Mouse (Mus musculus) G1E (cell line): ENCODE measurements at regions not wholly inside any gene's neighbourhood (a gene's known extent, or its start where the extent isn't known, plus 50 kb on each side); places are given as distances from the start of the nearest gene placed in this dataset.
A peak's percentile ranks its signal among the peaks of the same experiment; 100 is the strongest.

Experiments
- ATAC-seq: 2 replicates; pipeline ENCODE4 v1.8.0; 2016; ENCODE audit warnings: mild to moderate bottlenecking; ENCODE audit not compliant: insufficient number of reproducible peaks, poor library complexity, low FRiP score, severe bottlenecking; ENCODE audit errors: extremely low read depth
- DNase-seq: peaks from one replicate; pipeline ENCODE4 v3.0.0; 2012; ENCODE audit warnings: low spot score
- H3K27me3 ChIP-seq: 2 replicates; pipeline ENCODE4 v1.6.1; 2012; ENCODE audit warnings: mild to moderate bottlenecking, low read length, inconsistent platforms; ENCODE audit not compliant: insufficient read depth
- H3K36me3 ChIP-seq: replicated peaks from 2 replicates; pipeline ENCODE3; 2012; ENCODE audit warnings: mild to moderate bottlenecking, inconsistent platforms
- H3K4me1 ChIP-seq: 2 replicates; pipeline ENCODE4 v1.6.1; 2012; ENCODE audit warnings: low read depth, low read length, inconsistent platforms, mixed read lengths; ENCODE audit not compliant: insufficient read depth
- H3K4me3 ChIP-seq: 2 replicates; pipeline ENCODE4 v1.5.1; 2012; ENCODE audit warnings: low read depth, mild to moderate bottlenecking, inconsistent platforms, low read length, moderate library complexity, mixed read lengths
- H3K9me3 ChIP-seq: replicated peaks from 2 replicates; pipeline ENCODE4 v1.6.1; 2012; ENCODE audit warnings: inconsistent platforms
- CTCF ChIP-seq: IDR thresholded peaks from 2 replicates; pipeline ENCODE4 v1.5.1; 2012; ENCODE audit warnings: low read depth, low read length, inconsistent platforms, mixed read lengths
- GATA1 ChIP-seq: IDR thresholded peaks from 2 replicates; pipeline ENCODE4 v1.6.1; 2012; ENCODE audit warnings: borderline replicate concordance, low read length, inconsistent platforms, mixed read lengths
- GATA2 ChIP-seq: IDR thresholded peaks from 2 replicates; pipeline ENCODE4 v1.6.1; 2012; ENCODE audit warnings: low read depth, low read length, inconsistent platforms, borderline replicate concordance
- POLR2AphosphoS5 ChIP-seq: IDR thresholded peaks from 2 replicates; pipeline ENCODE4 v1.6.1; 2012; ENCODE audit warnings: low read depth, low read length, inconsistent platforms; ENCODE audit not compliant: insufficient replicate concordance
- TAL1 ChIP-seq: conservative IDR thresholded peaks from 2 replicates; pipeline ENCODE4 v1.6.1; 2012; ENCODE audit warnings: low read depth, low read length, inconsistent platforms, mixed read lengths

DNA sequence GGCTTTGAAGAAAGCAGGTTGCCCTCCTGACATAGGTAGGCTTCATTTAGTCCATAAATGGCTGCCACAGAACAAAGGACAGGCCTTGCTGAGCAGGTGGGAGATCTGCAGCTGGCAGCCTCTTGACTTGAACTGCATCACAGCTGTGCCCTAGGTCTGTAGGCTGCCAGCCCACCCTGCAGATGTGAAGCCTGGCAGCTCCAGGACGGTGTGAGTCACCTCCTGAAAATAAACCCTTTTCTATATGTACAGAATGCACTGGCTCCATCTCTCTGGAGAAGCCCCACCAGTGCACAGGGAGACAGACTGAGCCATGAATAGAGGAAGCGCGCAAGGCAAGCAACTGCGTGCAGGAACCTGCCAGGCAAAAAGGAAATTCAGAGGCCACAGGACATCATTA is 78.7 kb upstream of the Syt13 start:
- H3K9me3 ChIP-seq = no peaks in the 10 kb centered on the region
- DNase-seq (no peak), ATAC-seq (no peak)
- TF ChIP-seq GATA1 (no peak), CTCF (no peak), TAL1 (no peak), GATA2 (no peak), POLR2AphosphoS5 (no peak)
- H3K36me3 ChIP-seq = no peaks in the 10 kb centered on the region
- H3K4me1 ChIP-seq = no peaks in the 10 kb centered on the region
- H3K27me3 ChIP-seq = peaks cover 6% of the 10 kb centered on the region; the same call in 1 of the 2 replicates
- no peak overlapping the region for H3K4me3 ChIP-seq

DNA sequence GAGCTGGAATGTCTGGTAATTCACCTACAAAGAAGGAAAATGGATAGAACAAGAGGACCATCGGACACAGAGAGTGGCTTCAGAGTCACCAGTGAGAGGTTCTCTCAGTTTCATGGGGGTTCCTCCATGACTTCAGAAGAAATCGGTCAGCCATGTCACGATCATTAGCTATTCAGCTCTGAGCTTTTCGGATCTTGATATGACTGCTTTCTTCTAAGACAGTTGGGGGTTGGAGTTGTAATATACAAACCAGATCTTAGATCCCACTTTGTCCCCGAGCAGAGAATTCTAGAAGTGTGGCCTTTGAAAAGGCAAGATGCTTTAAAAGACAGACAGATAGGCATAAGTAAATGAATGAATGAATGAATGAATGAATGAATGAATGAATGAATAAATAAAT is 76.9 kb upstream of the Syt13 start:
- Histone ChIP-seq H3K9me3 (no peaks in the 10 kb centered on the region), H3K4me1 (no peaks in the 10 kb centered on the region), H3K4me3 (no peak overlapping the region), H3K36me3 (no peaks in the 10 kb centered on the region), H3K27me3 (peaks cover 2% of the 10 kb centered on the region; the same call in 1 of the 2 replicates)
- no peak for TF ChIP-seq GATA2
- no peak for TF ChIP-seq POLR2AphosphoS5
- no peak for TF ChIP-seq TAL1
- TF ChIP-seq GATA1 = no peak
- no peak for TF ChIP-seq CTCF
- DNase-seq (no peak), ATAC-seq (no peak)

DNA sequence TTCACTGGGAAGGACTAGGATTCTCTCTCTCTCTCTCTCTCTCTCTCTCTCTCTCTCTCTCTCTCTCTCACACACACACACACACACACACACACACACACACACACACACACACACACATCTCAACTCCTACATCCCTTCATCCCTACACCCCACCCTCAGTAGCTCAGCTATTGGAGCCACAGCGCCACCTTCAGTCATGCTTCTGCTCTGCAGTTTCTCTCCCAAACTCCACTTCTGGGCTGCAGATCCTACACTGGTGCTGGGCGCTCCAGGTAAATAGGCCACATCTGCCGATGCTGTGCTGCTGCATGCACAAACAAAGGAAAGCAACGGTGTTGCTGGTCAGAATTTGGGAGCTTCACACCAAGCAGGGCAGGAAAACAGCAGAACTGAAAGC is 74.9 kb upstream of the Syt13 start:
- H3K36me3 ChIP-seq = no peaks in the 10 kb centered on the region
- H3K27me3 ChIP-seq = peaks cover 2% of the 10 kb centered on the region; the same call in 1 of the 2 replicates
- ATAC-seq = no peak
- DNase-seq = no peak
- no peaks in the 10 kb centered on the region for H3K9me3 ChIP-seq
- H3K4me1 ChIP-seq = no peaks in the 10 kb centered on the region
- no peak for TF ChIP-seq GATA2
- TF ChIP-seq POLR2AphosphoS5 = no peak
- no peak for TF ChIP-seq GATA1
- TF ChIP-seq CTCF = 0 out of 2 replicates have a peak, but pooled peaks have one; percentile 4
- no peak for TF ChIP-seq TAL1
- H3K4me3 ChIP-seq = no peak overlapping the region

DNA sequence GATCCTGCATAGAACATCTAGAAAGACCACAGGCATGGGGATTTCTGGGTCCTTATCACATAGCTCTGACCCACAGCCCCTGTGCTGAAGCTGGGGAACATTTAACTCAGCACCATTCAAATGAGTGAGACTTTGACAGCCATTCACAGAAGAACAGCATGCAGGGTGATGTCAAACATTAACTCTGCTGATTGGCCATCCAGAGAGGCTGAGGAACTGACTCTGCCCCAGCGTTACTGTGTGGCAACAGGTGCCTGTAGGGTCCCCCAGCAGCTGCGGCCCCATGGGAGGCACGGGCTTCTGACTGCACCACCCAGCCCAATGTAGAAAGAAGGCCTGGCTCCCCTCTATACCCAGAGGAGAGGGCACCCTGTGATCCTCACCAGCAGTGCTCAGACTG is 73.3 kb upstream of the Syt13 start:
- H3K27me3 ChIP-seq = no peaks in the 10 kb centered on the region
- DNase-seq = no peak

GRCm38 (mm10) chr2:92845061-92845769 is 69.7 kb upstream of the Syt13 start:
- H3K27me3 ChIP-seq = no peaks in the 10 kb centered on the region

More for the DNA sequence above, 73.3 kb upstream of the Syt13 start:
- Histone ChIP-seq H3K9me3 (no peaks in the 10 kb centered on the region), H3K4me1 (no peaks in the 10 kb centered on the region), H3K36me3 (no peaks in the 10 kb centered on the region), H3K4me3 (no peak overlapping the region)
- TF ChIP-seq POLR2AphosphoS5 (no peak), TAL1 (no peak), GATA1 (no peak), GATA2 (no peak)
- no peak for ATAC-seq

GRCm38 (mm10) chr2:92848962-92849361 is 65.9 kb upstream of the Syt13 start:
- H3K9me3 ChIP-seq = no peaks in the 10 kb centered on the region
- ATAC-seq (no peak), DNase-seq (no peak)
- TF ChIP-seq GATA2 (no peak), GATA1 (no peak)
- H3K36me3 ChIP-seq = no peaks in the 10 kb centered on the region
- H3K4me1 ChIP-seq = no peaks in the 10 kb centered on the region
- H3K27me3 ChIP-seq = 0 out of 2 replicates have a peak, but pooled peaks cover 3% of the 10 kb centered on the region
- H3K4me3 ChIP-seq = no peak overlapping the region

More at GRCm38 (mm10) chr2:92845061-92845769, 69.7 kb upstream of the Syt13 start:
- ATAC-seq (no peak), DNase-seq (no peak)
- TF ChIP-seq GATA2 = no peak
- no peak for TF ChIP-seq GATA1
- no peak for TF ChIP-seq TAL1
- TF ChIP-seq POLR2AphosphoS5 = no peak
- no peak for TF ChIP-seq CTCF
- no peaks in the 10 kb centered on the region for H3K9me3 ChIP-seq
- H3K4me1 ChIP-seq = no peaks in the 10 kb centered on the region
- H3K4me3 ChIP-seq = no peak overlapping the region
- no peaks in the 10 kb centered on the region for H3K36me3 ChIP-seq
